Mouse (Mus musculus) myocyte (in vitro differentiated cells): Measurements from ENCODE around the gene Crocc2. TPM values are rescaled to one million over a fixed set of nuclear protein-coding genes. Genes with fewer than 3 reads are reported as not detected.

Experiments used
- H3K27me3 ChIP-seq: one replicate; pipeline ENCODE4 v1.6.1; 2011; ENCODE audit not compliant: control insufficient read depth, insufficient read depth, insufficient read length
- H3K36me3 ChIP-seq: one replicate; pipeline ENCODE4 v1.6.1; 2011; ENCODE audit not compliant: control insufficient read depth, insufficient read depth
- H3K4me2 ChIP-seq: one replicate; pipeline ENCODE4 v1.6.1; 2011; ENCODE audit warnings: low read depth, control low read depth
- H3K4me3 ChIP-seq: one replicate; pipeline ENCODE4 v1.5.1; 2011; ENCODE audit warnings: mild to moderate bottlenecking, control low read depth, moderate library complexity
- H3K79me2 ChIP-seq: one replicate; pipeline ENCODE4 v1.6.1; 2011; ENCODE audit not compliant: control insufficient read depth, insufficient read depth
- H3ac ChIP-seq: one replicate; pipeline ENCODE4 v1.6.1; 2011; ENCODE audit not compliant: control insufficient read depth, insufficient read length
- CEBPB ChIP-seq: IDR thresholded peaks from 2 replicates; pipeline ENCODE4 v1.6.1; 2011; ENCODE audit warnings: mild to moderate bottlenecking, moderate library complexity; ENCODE audit not compliant: poor library complexity, insufficient read depth, severe bottlenecking
- E2F4 ChIP-seq: IDR thresholded peaks from one replicate; pipeline ENCODE4 v1.6.1; 2011; ENCODE audit warnings: mild to moderate bottlenecking, control low read depth, moderate library complexity; ENCODE audit not compliant: insufficient read depth
- MAX ChIP-seq: IDR thresholded peaks from one replicate; pipeline ENCODE4 v1.6.1; 2011; ENCODE audit warnings: low read depth, mild to moderate bottlenecking, control low read depth
- MYOD1 ChIP-seq, 3 experiments: IDR thresholded peaks; one replicate each; pipeline ENCODE4 v1.6.1; 2011; ENCODE audit warnings: control low read depth in 2 of 3, low read depth in 2 of 3, mild to moderate bottlenecking in 2 of 3, moderate library complexity in 1 of 3; ENCODE audit not compliant: insufficient read length in 2 of 3, control insufficient read depth in 1 of 3
- MYOG ChIP-seq, 3 experiments: IDR thresholded peaks; one replicate each; pipeline ENCODE4 v1.6.1; 2011; ENCODE audit warnings: control low read depth in 2 of 3, low read depth in 2 of 3, mild to moderate bottlenecking in 2 of 3; ENCODE audit not compliant: insufficient read length in 2 of 3, control insufficient read depth in 1 of 3, insufficient read depth in 1 of 3
- POLR2A ChIP-seq: IDR thresholded peaks from one replicate; pipeline ENCODE4 v1.6.1; 2011; ENCODE audit warnings: low read depth, mild to moderate bottlenecking, control low read depth, moderate library complexity; ENCODE audit not compliant: insufficient read length
- POLR2AphosphoS2 ChIP-seq: IDR thresholded peaks from one replicate; pipeline ENCODE4 v1.6.1; 2011; ENCODE audit warnings: low read depth, control low read depth; ENCODE audit not compliant: insufficient read length
- REST ChIP-seq: IDR thresholded peaks from one replicate; pipeline ENCODE4 v1.6.1; 2011; ENCODE audit warnings: mild to moderate bottlenecking, control low read depth, moderate library complexity; ENCODE audit not compliant: insufficient read depth, insufficient read length
- SRF ChIP-seq: IDR thresholded peaks from one replicate; pipeline ENCODE4 v1.6.1; 2011; ENCODE audit warnings: low read depth; ENCODE audit not compliant: control insufficient read depth, insufficient read length
- TCF12 ChIP-seq: IDR thresholded peaks from one replicate; pipeline ENCODE4 v1.6.1; 2011; ENCODE audit warnings: mild to moderate bottlenecking, control low read depth; ENCODE audit not compliant: poor library complexity, insufficient read depth, severe bottlenecking
- TCF3 ChIP-seq: IDR thresholded peaks from one replicate; pipeline ENCODE4 v1.6.1; 2011; ENCODE audit warnings: low read depth, control low read depth; ENCODE audit not compliant: insufficient read length
- USF1 ChIP-seq: IDR thresholded peaks from one replicate; pipeline ENCODE4 v1.6.1; 2011; ENCODE audit warnings: low read depth, mild to moderate bottlenecking, control low read depth, moderate library complexity
- polyA plus RNA-seq: library from polyadenylated mRNA; unstranded; fragments of >200 nt; fragmentation: generic; extraction: Trizol; gene quantifications from one replicate; pipeline ENCODE4 v1.2.1, GENCODE M21; 2012; ENCODE audit warnings: missing spikeins

Crocc2 gene
- polyA plus RNA-seq, 1 experiment: not detected

- Histone ChIP-seq H3ac (peak within 1 kb of the TSS; percentile 1), H3K36me3 (no peaks in the 10 kb centered on the region), H3K27me3 (no peaks in the 10 kb centered on the region), H3K79me2 (no peaks in the 10 kb centered on the region), H3K4me2 (peak within 1 kb of the TSS; percentile 84), H3K4me3 (peak within 1 kb of the TSS; percentile 12)
- no peak for TF ChIP-seq POLR2AphosphoS2
- no peak for TF ChIP-seq USF1
- TF ChIP-seq TCF12: no peak
- TF ChIP-seq MAX: no peak
- no peak for TF ChIP-seq SRF
- TF ChIP-seq CEBPB: no peak
- no peak for TF ChIP-seq E2F4
- peak; percentile 22 for TF ChIP-seq REST
- peak in 2 of 3 experiments; percentile 12 to 14 for TF ChIP-seq MYOG (IDR thresholded peaks at IDR 0.05; ENCODE audit: control insufficient read depth in 1 of 3, insufficient read depth in 1 of 3, insufficient read length in 2 of 3, low read depth in 2 of 3)
- no peak for TF ChIP-seq MYOD1 (IDR thresholded peaks at IDR 0.05; ENCODE audit: control insufficient read depth in 1 of 3, insufficient read length in 2 of 3, low read depth in 2 of 3)
- no peak for TF ChIP-seq TCF3
- TF ChIP-seq POLR2A: peak; percentile 78
Measured at GRCm38 (mm10) chr1:93235576-93236544, 67.3 kb downstream of the Crocc2 start, which contains the start of gene Sned1. Sned1 (plus strand) TSS chr1:93235841.

DNA sequence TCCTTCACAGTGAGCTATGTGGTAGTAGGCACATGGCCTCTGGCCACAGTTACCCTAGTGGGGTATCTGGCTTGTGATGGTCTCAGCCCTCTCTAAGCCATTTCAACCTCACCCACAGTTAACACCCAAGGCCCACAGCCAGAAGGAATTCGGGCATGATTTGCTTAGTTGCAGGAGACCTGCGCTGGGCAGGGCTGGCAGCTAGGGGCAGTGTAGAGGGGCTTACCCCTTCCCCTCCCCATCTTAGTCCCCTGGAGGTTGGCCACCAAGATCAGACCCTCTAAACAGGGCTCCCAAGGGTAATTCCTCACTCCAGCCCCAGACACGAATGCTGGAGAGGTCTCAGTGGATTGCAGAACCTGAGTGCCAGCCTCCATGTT is 68.0 kb downstream of the Crocc2 start:
- H3K27me3 ChIP-seq: no peaks in the 10 kb centered on the region
- no peaks in the 10 kb centered on the region for H3K79me2 ChIP-seq
- no peaks in the 10 kb centered on the region for H3K36me3 ChIP-seq
- no peak for TF ChIP-seq CEBPB
- TF ChIP-seq SRF: no peak
- no peak for TF ChIP-seq E2F4
- TF ChIP-seq POLR2A: no peak
- TF ChIP-seq TCF12: no peak
- H3K4me3 ChIP-seq: peak overlapping the region; percentile 12
- H3ac ChIP-seq: peak overlapping the region; percentile 1
- peak overlapping the region; percentile 84 for H3K4me2 ChIP-seq

DNA sequence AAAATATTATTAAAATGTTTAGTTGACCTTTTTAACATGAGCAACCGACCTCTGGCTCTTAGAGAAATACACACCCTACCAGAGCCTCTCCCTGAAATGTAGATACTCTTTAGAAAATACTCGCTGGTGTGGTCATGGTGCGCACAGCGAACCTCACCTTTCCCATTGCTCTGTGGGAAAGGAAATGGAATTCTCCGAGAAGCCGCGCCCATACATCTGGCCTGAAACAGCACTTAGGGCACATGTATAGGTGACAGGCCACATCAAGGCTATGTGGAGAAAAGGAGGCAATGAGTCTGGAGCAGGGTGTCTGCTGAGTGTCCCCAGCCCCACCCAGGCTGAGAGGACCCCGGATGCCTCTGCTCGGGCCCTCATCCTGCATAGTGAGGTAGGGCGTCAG is 69.2 kb downstream of the Crocc2 start:
- H3K4me3 ChIP-seq: no peak overlapping the region
- no peaks in the 10 kb centered on the region for H3K27me3 ChIP-seq
- H3K4me2 ChIP-seq: no peak overlapping the region
- TF ChIP-seq CEBPB (no peak), SRF (no peak), POLR2A (no peak), MYOG (IDR thresholded peaks at IDR 0.05; ENCODE audit: control insufficient read depth in 1 of 3, insufficient read depth in 1 of 3, insufficient read length in 2 of 3, low read depth in 2 of 3) (no peak), E2F4 (no peak), MAX (no peak)
- H3K36me3 ChIP-seq: no peaks in the 10 kb centered on the region
- no peaks in the 10 kb centered on the region for H3K79me2 ChIP-seq
- no peak overlapping the region for H3ac ChIP-seq

GRCm38 (mm10) chr1:93238201-93238600 is 69.7 kb downstream of the Crocc2 start:
- TF ChIP-seq SRF: no peak
- TF ChIP-seq E2F4: no peak
- TF ChIP-seq TCF12: no peak
- TF ChIP-seq USF1: no peak
- no peak for TF ChIP-seq MAX
- TF ChIP-seq REST: no peak
- no peak for TF ChIP-seq MYOG (IDR thresholded peaks at IDR 0.05; ENCODE audit: control insufficient read depth in 1 of 3, insufficient read depth in 1 of 3, insufficient read length in 2 of 3, low read depth in 2 of 3)
- TF ChIP-seq MYOD1 (IDR thresholded peaks at IDR 0.05; ENCODE audit: control insufficient read depth in 1 of 3, insufficient read length in 2 of 3, low read depth in 2 of 3): no peak
- no peak overlapping the region for H3K4me3 ChIP-seq
- no peaks in the 10 kb centered on the region for H3K79me2 ChIP-seq
- H3ac ChIP-seq: no peak overlapping the region
- no peaks in the 10 kb centered on the region for H3K36me3 ChIP-seq
- H3K4me2 ChIP-seq: no peak overlapping the region
- H3K27me3 ChIP-seq: no peaks in the 10 kb centered on the region

- H3K4me3 ChIP-seq: no peak overlapping the region
- TF ChIP-seq TCF3 (no peak), CEBPB (no peak), REST (no peak), MYOD1 (IDR thresholded peaks at IDR 0.05; ENCODE audit: control insufficient read depth in 1 of 3, insufficient read length in 2 of 3, low read depth in 2 of 3) (no peak)
Measured at GRCm38 (mm10) chr1:93245936-93246335, 77.4 kb downstream of the Crocc2 start.

More at GRCm38 (mm10) chr1:93245936-93246335, 77.4 kb downstream of the Crocc2 start:
- Histone ChIP-seq H3ac (no peak overlapping the region), H3K4me2 (no peak overlapping the region), H3K36me3 (no peaks in the 10 kb centered on the region), H3K27me3 (no peaks in the 10 kb centered on the region), H3K79me2 (no peaks in the 10 kb centered on the region)
